Mouse (Mus musculus): ENCODE measurements around the gene Sfn.

Gene Sfn

GRCm38 (mm10) chr4:133611815-133612214, 9.8 kb upstream of the Sfn start:
- peak; percentile 45 for DNase-seq (ENCODE audit: low read depth, low spot score)
- Histone ChIP-seq H3K27me3 (ENCODE audit: control insufficient read depth, insufficient read depth, low read length, poor library complexity, severe bottlenecking) (no peaks in the 10 kb centered on the region), H3K36me3 (ENCODE audit: control insufficient read depth, insufficient read depth, low read length, poor library complexity, severe bottlenecking) (peaks cover 39% of the 10 kb centered on the region)

DNA sequence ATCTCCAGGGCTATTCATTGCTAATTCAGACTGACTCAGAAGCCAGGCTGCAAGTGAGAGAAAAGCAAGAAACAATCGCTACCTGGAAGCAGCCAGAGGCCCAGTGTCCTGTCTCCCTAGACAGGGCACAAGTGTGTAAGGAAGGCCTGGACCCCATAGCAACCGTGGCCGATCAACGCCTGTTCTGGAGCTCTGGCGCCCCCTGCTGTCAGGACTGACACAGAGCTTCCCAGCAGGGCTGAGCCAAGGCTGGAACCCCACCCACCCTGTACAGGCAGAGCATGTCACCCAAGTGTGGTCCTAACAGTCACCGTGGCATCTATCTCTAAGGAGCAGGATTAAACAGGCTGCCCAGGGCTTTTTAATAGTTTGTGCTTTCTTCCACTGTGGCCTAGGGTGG, 7.8 kb upstream of the Sfn start:
- DNase-seq (ENCODE audit: low read depth, low spot score) = peak; percentile 89
- Histone ChIP-seq H3K27me3 (ENCODE audit: control insufficient read depth, insufficient read depth, low read length, poor library complexity, severe bottlenecking) (no peaks in the 10 kb centered on the region), H3K36me3 (ENCODE audit: control insufficient read depth, insufficient read depth, low read length, poor library complexity, severe bottlenecking) (peaks cover 42% of the 10 kb centered on the region)

DNA sequence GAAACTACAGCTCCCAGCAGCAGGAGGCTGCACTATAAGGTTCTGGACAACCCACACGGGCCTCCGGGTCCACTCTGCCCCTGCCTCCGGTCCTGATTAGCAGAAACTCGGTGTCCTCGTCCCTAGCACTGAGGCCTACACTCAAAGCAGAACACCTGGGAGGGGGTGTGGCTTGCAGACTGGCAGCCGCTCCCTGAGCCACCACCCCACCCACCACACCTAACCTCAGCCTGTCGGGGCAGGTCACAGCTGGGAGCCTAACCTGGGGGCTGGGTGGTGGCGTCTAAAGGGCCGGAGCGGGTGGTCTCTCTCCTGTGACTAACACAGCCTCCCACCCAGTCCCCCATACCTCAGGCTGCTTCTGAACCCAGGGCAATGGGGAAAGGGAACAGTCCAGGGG, 5.3 kb upstream of the Sfn start:
- no peak for DNase-seq (ENCODE audit: low read depth, low spot score)
- Histone ChIP-seq H3K36me3 (ENCODE audit: control insufficient read depth, insufficient read depth, low read length, poor library complexity, severe bottlenecking) (peaks cover 37% of the 10 kb centered on the region), H3K27me3 (ENCODE audit: control insufficient read depth, insufficient read depth, low read length, poor library complexity, severe bottlenecking) (no peaks in the 10 kb centered on the region)

GRCm38 (mm10) chr4:133605330-133605729, 3.4 kb upstream of the Sfn start:
- H3K27me3 ChIP-seq (ENCODE audit: control insufficient read depth, insufficient read depth, low read length, poor library complexity, severe bottlenecking) = no peaks in the 10 kb centered on the region
- no peak for DNase-seq (ENCODE audit: low read depth, low spot score)

DNA sequence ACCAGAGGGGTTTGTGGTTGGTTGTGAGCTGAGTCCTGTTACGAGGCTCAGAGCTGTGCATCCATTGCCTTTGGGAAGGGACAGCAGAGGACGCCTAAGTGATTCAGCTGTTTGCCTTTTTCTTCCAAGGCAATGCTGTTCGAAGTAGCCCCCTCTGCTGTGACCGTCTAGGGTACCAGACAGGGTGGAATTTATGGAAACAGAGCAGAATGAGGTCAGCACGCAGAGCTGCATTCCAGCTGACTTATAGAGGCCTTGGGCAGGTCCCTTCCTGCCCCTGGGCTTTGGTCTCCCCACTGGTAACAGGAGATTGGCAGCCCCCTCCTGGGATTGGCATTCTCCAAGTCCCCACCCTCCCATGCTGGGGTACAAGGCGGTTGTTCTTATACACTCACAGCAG, 2.9 kb upstream of the Sfn start:
- no peak for DNase-seq (ENCODE audit: low read depth, low spot score)
- Histone ChIP-seq H3K27me3 (ENCODE audit: control insufficient read depth, insufficient read depth, low read length, poor library complexity, severe bottlenecking) (no peaks in the 10 kb centered on the region), H3K36me3 (ENCODE audit: control insufficient read depth, insufficient read depth, low read length, poor library complexity, severe bottlenecking) (peaks cover 31% of the 10 kb centered on the region)

More at GRCm38 (mm10) chr4:133605330-133605729, 3.4 kb upstream of the Sfn start:
- H3K36me3 ChIP-seq (ENCODE audit: control insufficient read depth, insufficient read depth, low read length, poor library complexity, severe bottlenecking) = peaks cover 32% of the 10 kb centered on the region

DNA sequence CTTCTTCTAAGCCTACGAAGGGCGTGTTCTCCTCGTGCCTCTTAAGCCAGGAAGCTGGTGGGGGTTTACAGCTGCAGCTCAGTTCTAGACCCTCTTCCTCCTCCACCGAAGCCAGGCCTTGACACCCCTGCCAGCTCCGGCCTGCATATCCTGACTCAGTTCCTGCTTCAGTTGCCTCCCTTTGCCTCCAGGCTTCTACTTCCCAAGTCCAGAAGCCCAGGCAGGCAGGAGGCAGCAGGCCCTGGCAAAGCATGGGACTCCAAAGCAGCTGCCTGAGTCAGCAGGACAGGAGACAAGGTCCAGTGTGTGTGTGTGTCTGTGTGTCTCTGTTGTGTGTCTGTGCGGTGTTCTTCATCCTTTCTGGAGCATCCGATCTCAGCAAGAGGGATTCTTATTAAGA, 2.2 kb upstream of the Sfn start:
- Histone ChIP-seq H3K27me3 (ENCODE audit: control insufficient read depth, insufficient read depth, low read length, poor library complexity, severe bottlenecking) (no peaks in the 10 kb centered on the region), H3K36me3 (ENCODE audit: control insufficient read depth, insufficient read depth, low read length, poor library complexity, severe bottlenecking) (peaks cover 28% of the 10 kb centered on the region)
- no peak for DNase-seq (ENCODE audit: low read depth, low spot score)

DNA sequence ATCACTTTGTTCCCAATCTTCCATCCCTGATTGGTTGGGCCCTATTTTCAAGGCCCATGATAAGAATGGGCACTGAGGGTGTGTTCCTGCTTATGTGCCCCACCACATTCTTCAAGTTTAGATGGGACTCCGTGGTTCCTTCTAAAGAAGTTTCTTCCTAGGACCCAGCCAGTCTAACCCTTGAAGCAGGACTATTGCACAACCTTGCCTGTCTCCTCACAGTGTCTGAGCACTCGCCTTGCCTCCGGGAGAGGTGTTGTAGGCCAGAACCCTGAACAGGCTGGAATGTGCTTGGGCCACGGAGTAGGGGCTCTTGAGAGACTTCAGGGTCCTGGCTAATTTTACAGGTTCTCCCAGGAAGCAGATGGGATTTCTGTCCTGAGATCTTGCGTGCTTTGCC, 1.1 kb upstream of the Sfn start:
- Histone ChIP-seq H3K36me3 (ENCODE audit: control insufficient read depth, insufficient read depth, low read length, poor library complexity, severe bottlenecking) (peaks cover 23% of the 10 kb centered on the region), H3K27me3 (ENCODE audit: control insufficient read depth, insufficient read depth, low read length, poor library complexity, severe bottlenecking) (no peaks in the 10 kb centered on the region)
- no peak for DNase-seq (ENCODE audit: low read depth, low spot score)

DNA sequence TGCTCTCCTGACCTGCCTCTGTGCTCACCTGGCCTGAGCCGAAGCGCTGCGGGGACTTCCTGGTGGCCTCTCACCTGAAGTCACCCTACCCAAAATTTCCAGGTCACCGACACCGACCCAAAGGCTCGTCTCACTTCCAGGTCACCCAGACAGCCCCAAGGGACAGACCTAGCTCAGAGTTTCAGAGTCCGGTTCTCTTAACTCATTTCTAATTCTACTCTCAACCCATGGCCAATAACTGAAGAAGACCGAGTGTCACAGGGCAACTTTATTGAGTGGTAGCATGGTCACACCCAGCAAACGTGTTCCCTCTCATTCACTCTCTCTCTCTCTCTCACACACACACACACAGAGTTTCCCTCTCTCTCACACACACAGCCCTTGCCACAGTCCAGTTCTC, 1.7 kb downstream of the Sfn start:
- H3K36me3 ChIP-seq (ENCODE audit: control insufficient read depth, insufficient read depth, low read length, poor library complexity, severe bottlenecking) = peaks cover 4% of the 10 kb centered on the region; the same call in 1 of the 2 replicates
- peak; percentile 46 for DNase-seq (ENCODE audit: low read depth, low spot score)
- no peaks in the 10 kb centered on the region for H3K27me3 ChIP-seq (ENCODE audit: control insufficient read depth, insufficient read depth, low read length, poor library complexity, severe bottlenecking)

DNA sequence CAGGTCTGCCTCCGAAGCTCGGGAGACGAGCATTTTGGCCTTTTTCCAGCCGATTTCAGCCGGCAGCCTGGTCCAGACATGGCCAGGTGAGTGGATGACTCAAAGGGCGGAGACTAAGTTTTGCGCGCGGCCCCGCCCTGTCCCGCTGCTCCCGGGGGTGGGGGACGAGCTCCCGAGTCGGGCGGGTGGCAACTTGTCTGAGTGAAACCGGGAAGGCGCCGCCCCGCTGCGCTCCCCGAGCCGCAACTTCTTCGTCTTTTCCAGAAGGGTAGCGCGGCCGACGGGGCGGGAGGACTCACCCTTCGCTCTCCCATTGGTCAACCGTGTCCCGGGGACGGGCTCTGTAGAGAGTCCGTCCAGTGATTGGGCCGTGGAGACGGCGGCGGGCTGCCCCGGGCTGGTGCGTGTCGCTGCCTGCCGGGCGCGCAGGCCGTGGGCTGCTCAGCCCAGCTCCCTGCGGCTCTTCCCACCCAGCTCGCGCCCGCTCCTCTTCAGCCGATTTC, 2.3 kb downstream of the Sfn start:
- Histone ChIP-seq H3K36me3 (ENCODE audit: control insufficient read depth, insufficient read depth, low read length, poor library complexity, severe bottlenecking) (peaks cover 4% of the 10 kb centered on the region; the same call in 1 of the 2 replicates), H3K27me3 (ENCODE audit: control insufficient read depth, insufficient read depth, low read length, poor library complexity, severe bottlenecking) (no peaks in the 10 kb centered on the region)
- peak; percentile 87 for DNase-seq (ENCODE audit: low read depth, low spot score)

- Histone ChIP-seq H3K27me3 (ENCODE audit: control insufficient read depth, insufficient read depth, low read length, poor library complexity, severe bottlenecking) (no peaks in the 10 kb centered on the region), H3K36me3 (ENCODE audit: control insufficient read depth, insufficient read depth, low read length, poor library complexity, severe bottlenecking) (peaks cover 4% of the 10 kb centered on the region; the same call in 1 of the 2 replicates)
- no peak for DNase-seq (ENCODE audit: low read depth, low spot score)
Measured at GRCm38 (mm10) chr4:133599116-133599515, 2.9 kb downstream of the Sfn start.

- Histone ChIP-seq H3K36me3 (ENCODE audit: control insufficient read depth, insufficient read depth, low read length, poor library complexity, severe bottlenecking) (no peaks in the 10 kb centered on the region; the same call in 1 of the 2 replicates), H3K27me3 (ENCODE audit: control insufficient read depth, insufficient read depth, low read length, poor library complexity, severe bottlenecking) (no peaks in the 10 kb centered on the region)
- peak; percentile 34 for DNase-seq (ENCODE audit: low read depth, low spot score)
Measured at GRCm38 (mm10) chr4:133598616-133599015, 3.4 kb downstream of the Sfn start.

- H3K27me3 ChIP-seq (ENCODE audit: control insufficient read depth, insufficient read depth, low read length, poor library complexity, severe bottlenecking) = no peaks in the 10 kb centered on the region
- peak; percentile 44 for DNase-seq (ENCODE audit: low read depth, low spot score)
Measured at GRCm38 (mm10) chr4:133596084-133596483, 5.9 kb downstream of the Sfn start.

GRCm38 (mm10) chr4:133595538-133595937, 6.4 kb downstream of the Sfn start:
- no peak for DNase-seq (ENCODE audit: low read depth, low spot score)
- H3K27me3 ChIP-seq (ENCODE audit: control insufficient read depth, insufficient read depth, low read length, poor library complexity, severe bottlenecking) = no peaks in the 10 kb centered on the region

More at GRCm38 (mm10) chr4:133596084-133596483, 5.9 kb downstream of the Sfn start:
- H3K36me3 ChIP-seq (ENCODE audit: control insufficient read depth, insufficient read depth, low read length, poor library complexity, severe bottlenecking) = no peaks in the 10 kb centered on the region; the same call in 1 of the 2 replicates

GRCm38 (mm10) chr4:133592570-133592969, 9.4 kb downstream of the Sfn start:
- DNase-seq (ENCODE audit: low read depth, low spot score) = peak; percentile 87
- peaks cover 8% of the 10 kb centered on the region; the same call in 1 of the 2 replicates for H3K36me3 ChIP-seq (ENCODE audit: control insufficient read depth, insufficient read depth, low read length, poor library complexity, severe bottlenecking)

More at GRCm38 (mm10) chr4:133595538-133595937, 6.4 kb downstream of the Sfn start:
- H3K36me3 ChIP-seq (ENCODE audit: control insufficient read depth, insufficient read depth, low read length, poor library complexity, severe bottlenecking) = peaks cover 2% of the 10 kb centered on the region; the same call in 1 of the 2 replicates

DNA sequence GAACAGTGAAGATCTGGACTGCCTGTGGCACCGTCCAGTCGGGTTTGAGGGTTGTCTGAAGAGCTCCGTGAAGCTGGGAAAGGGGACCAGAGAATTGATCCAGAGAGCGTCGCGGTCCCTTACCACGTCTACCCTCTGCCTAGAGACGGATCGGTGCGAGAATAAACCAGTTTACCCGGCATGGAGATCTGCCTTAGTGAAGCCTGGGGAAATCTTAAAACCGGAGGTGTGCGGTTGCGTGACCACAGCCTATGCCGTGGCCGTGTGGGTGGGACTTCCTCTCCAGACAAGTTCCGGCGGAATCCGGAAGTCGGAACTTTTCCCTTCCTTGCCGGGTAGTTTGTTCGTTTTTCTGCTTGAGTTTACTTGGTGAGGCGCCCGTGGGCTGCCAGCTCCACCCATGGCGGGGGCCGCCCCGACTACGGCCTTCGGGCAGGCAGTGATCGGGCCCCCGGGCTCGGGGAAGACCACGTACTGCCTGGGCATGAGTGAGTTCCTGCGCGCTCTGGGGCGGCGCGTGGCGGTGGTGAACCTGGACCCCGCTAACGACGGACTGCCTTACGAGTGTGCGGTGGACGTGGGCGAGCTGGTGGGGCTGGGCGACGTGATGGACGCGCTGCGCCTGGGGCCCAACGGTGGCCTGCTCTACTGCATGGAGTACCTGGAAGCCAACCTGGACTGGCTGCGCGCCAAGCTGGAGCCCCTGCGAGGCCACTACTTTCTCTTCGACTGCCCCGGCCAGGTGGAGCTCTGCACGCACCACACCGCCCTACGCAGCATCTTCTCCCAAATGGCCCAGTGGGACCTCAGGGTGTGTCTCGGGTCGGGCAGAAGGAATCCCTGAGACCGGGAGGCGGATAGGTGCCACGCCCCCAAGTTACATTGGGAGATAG, 17.7 kb downstream of the Sfn start, which contains the start of gene Gpn2:
TSS of gene Gpn2 (plus strand) at position 304 of the 893 bp plus-strand sequence.
- Histone ChIP-seq H3K36me3 (ENCODE audit: control insufficient read depth, insufficient read depth, low read length, poor library complexity, severe bottlenecking) (peaks cover 8% of the 10 kb centered on the region), H3K27me3 (ENCODE audit: control insufficient read depth, insufficient read depth, low read length, poor library complexity, severe bottlenecking) (no peaks in the 10 kb centered on the region)
- DNase-seq (ENCODE audit: low read depth, low spot score) = peak; percentile 90

More at GRCm38 (mm10) chr4:133592570-133592969, 9.4 kb downstream of the Sfn start:
- H3K27me3 ChIP-seq (ENCODE audit: control insufficient read depth, insufficient read depth, low read length, poor library complexity, severe bottlenecking) = no peaks in the 10 kb centered on the region
